Mouse (Mus musculus) liver, embryonic 11.5 days (tissue): ENCODE data around the gene Amigo1. TPM values are rescaled to one million over a fixed set of nuclear protein-coding genes. Genes with fewer than 3 reads are reported as not detected.

Experiments
- ATAC-seq: fragments of 200-750 bp; cut with Nextera tagmentation; replicated peaks from 2 replicates; pipeline ENCODE4 v1.8.0; 2017; ENCODE audit warnings: moderate number of reproducible peaks, mild to moderate bottlenecking, moderate TSS enrichment, moderate library complexity; ENCODE audit not compliant: low FRiP score
- DNase-seq: peaks from one replicate; pipeline ENCODE4 v3.0.0-alpha.2; 2017; ENCODE audit warnings: low spot score
- H3K27ac ChIP-seq: fragments of 300-500 bp; sonication (generic); 2 replicates; pipeline ENCODE4 v1.5.1; 2014; ENCODE audit warnings: mild to moderate bottlenecking, low read depth, low read length, control low read depth
- H3K27me3 ChIP-seq: fragments of 300-500 bp; sonication (generic); replicated peaks from 2 replicates; pipeline ENCODE4 v1.6.1; 2014; ENCODE audit warnings: low read length, mixed read lengths; ENCODE audit not compliant: control insufficient read depth, insufficient read depth
- H3K36me3 ChIP-seq: fragments of 300-500 bp; sonication (generic); 2 replicates; pipeline ENCODE4 v1.6.1; 2014; ENCODE audit warnings: mild to moderate bottlenecking, low read length, moderate library complexity, mixed read lengths; ENCODE audit not compliant: control insufficient read depth, insufficient read depth
- H3K4me1 ChIP-seq: fragments of 300-500 bp; sonication (generic); replicated peaks from 2 replicates; pipeline ENCODE4 v1.6.1; 2014; ENCODE audit warnings: low read length, mixed read lengths; ENCODE audit not compliant: control insufficient read depth, insufficient read depth
- H3K4me2 ChIP-seq: fragments of 300-500 bp; sonication (generic); 2 replicates; pipeline ENCODE4 v1.6.1; 2014; ENCODE audit warnings: mild to moderate bottlenecking, control low read depth, moderate library complexity
- H3K4me3 ChIP-seq: fragments of 300-500 bp; sonication (generic); 2 replicates; pipeline ENCODE4 v1.5.1; 2014; ENCODE audit warnings: low read depth, low read length, control low read depth
- H3K9ac ChIP-seq: fragments of 300-500 bp; sonication (generic); 2 replicates; pipeline ENCODE4 v1.6.1; 2014; ENCODE audit warnings: low read depth, low read length, control low read depth
- H3K9me3 ChIP-seq: fragments of 300-500 bp; sonication (generic); 2 replicates; pipeline ENCODE4 v1.6.1; 2016; ENCODE audit warnings: low read length, inconsistent platforms, mixed read lengths; ENCODE audit not compliant: control insufficient read depth
- WGBS: fragments of 180-500 bp; shearing (Covaris S2); extraction: QIAGEN DNeasy Blood & Tissue Kit; methylation state at CpG from one replicate; pipeline ENCODE4 v1.1.7; 2014; 5-methylcytosine and 5-hydroxymethylcytosine counted together
- polyA plus RNA-seq: library from polyadenylated mRNA; unstranded; fragments of >200 nt; fragmentation: Nextera tagmentation; extraction: Ambion mirVana; gene quantifications from 2 replicates; pipeline ENCODE4 v1.2.1, GENCODE M21; 2014

Gene Amigo1
- 0.88 and 1.5 TPM in 2 replicates for polyA plus RNA-seq

- no peaks in the 10 kb centered on the region for H3K9me3 ChIP-seq
- peak within 1 kb of the TSS; percentile 55 for H3K9ac ChIP-seq
- DNase-seq (peak; percentile 66), ATAC-seq (peak; percentile 62)
- 2% methylated on average over 69 of the region's 100 CpGs for WGBS
- peak within 1 kb of the TSS; percentile 68 for H3K4me3 ChIP-seq
- H3K36me3 ChIP-seq: no peaks in the 10 kb centered on the region
- peak within 1 kb of the TSS; percentile 94 for H3K4me2 ChIP-seq
- peaks cover 21% of the 10 kb centered on the region for H3K27me3 ChIP-seq
- H3K4me1 ChIP-seq: 0 out of 2 replicates have a peak, but pooled peaks cover 2% of the 10 kb centered on the region
- no peak within 1 kb of the TSS for H3K27ac ChIP-seq
Observed at GRCm38 (mm10) chr3:108186098-108187047, at the start of gene Amigo1. Gene Amigo1, plus strand, starts transcription at chr3:108186335.

GRCm38 (mm10) chr3:108139113-108139512, 47.0 kb upstream of the Amigo1 start:
- no peak for ATAC-seq
- Histone ChIP-seq H3K27ac (no peak overlapping the region), H3K36me3 (no peaks in the 10 kb centered on the region; the same call in 1 of the 2 replicates), H3K9me3 (no peaks in the 10 kb centered on the region), H3K27me3 (no peaks in the 10 kb centered on the region), H3K4me2 (no peak overlapping the region), H3K9ac (no peak overlapping the region), H3K4me1 (peaks cover 3% of the 10 kb centered on the region; the same call in 1 of the 2 replicates), H3K4me3 (no peak overlapping the region)
- DNase-seq: no peak
- 78% methylated on average over 1 of the region's 1 CpGs for WGBS

GRCm38 (mm10) chr3:108140786-108141185, 45.3 kb upstream of the Amigo1 start:
- H3K4me3 ChIP-seq: no peak overlapping the region
- DNase-seq (no peak), ATAC-seq (no peak)
- WGBS: 80% methylated on average over 4 of the region's 4 CpGs
- H3K4me1 ChIP-seq: peaks cover 5% of the 10 kb centered on the region
- H3K27ac ChIP-seq: no peak overlapping the region
- no peak overlapping the region for H3K4me2 ChIP-seq
- H3K9me3 ChIP-seq: no peaks in the 10 kb centered on the region
- H3K36me3 ChIP-seq: no peaks in the 10 kb centered on the region; the same call in 1 of the 2 replicates
- no peaks in the 10 kb centered on the region for H3K27me3 ChIP-seq
- H3K9ac ChIP-seq: no peak overlapping the region

GRCm38 (mm10) chr3:108145534-108146445, 40.3 kb upstream of the Amigo1 start, which contains the start of gene Gnai3:
Gene Gnai3, minus strand, starts transcription at chr3:108146146.
- Histone ChIP-seq H3K27me3 (no peaks in the 10 kb centered on the region), H3K36me3 (no peaks in the 10 kb centered on the region), H3K4me3 (peak within 1 kb of the TSS; percentile 99), H3K27ac (peak within 1 kb of the TSS; percentile 95), H3K9ac (peak within 1 kb of the TSS; percentile 97), H3K4me1 (peaks cover 19% of the 10 kb centered on the region), H3K4me2 (peak within 1 kb of the TSS; percentile 80), H3K9me3 (no peaks in the 10 kb centered on the region)
- DNase-seq (peak; percentile 92), ATAC-seq (peak; percentile 95)
- WGBS: under 1% methylated on average over 63 of the region's 63 CpGs

- no peak for ATAC-seq
- Histone ChIP-seq H3K27ac (peak overlapping the region; percentile 95), H3K9me3 (no peaks in the 10 kb centered on the region), H3K36me3 (no peaks in the 10 kb centered on the region), H3K4me1 (peaks cover 19% of the 10 kb centered on the region), H3K9ac (peak overlapping the region; percentile 97), H3K4me3 (peak overlapping the region; percentile 99), H3K4me2 (peak overlapping the region; percentile 80), H3K27me3 (no peaks in the 10 kb centered on the region)
- DNase-seq: no peak
- 36% methylated on average over 5 of the region's 5 CpGs for WGBS
Observed at GRCm38 (mm10) chr3:108146671-108147070, 39.5 kb upstream of the Amigo1 start.

GRCm38 (mm10) chr3:108147386-108148235, 38.5 kb upstream of the Amigo1 start:
- Histone ChIP-seq H3K9me3 (no peaks in the 10 kb centered on the region), H3K36me3 (no peaks in the 10 kb centered on the region), H3K4me1 (peaks cover 19% of the 10 kb centered on the region), H3K27me3 (no peaks in the 10 kb centered on the region), H3K4me2 (peak overlapping the region; percentile 29), H3K9ac (0 out of 2 replicates have a peak overlapping the region, but pooled peaks have one; percentile 34), H3K27ac (no peak overlapping the region; the same call in 1 of the 2 replicates), H3K4me3 (no peak overlapping the region)
- peak; percentile 76 for DNase-seq
- WGBS: 65% methylated on average over 11 of the region's 11 CpGs
- peak; percentile 53 for ATAC-seq

- Histone ChIP-seq H3K9me3 (no peaks in the 10 kb centered on the region), H3K36me3 (no peaks in the 10 kb centered on the region), H3K4me2 (no peak overlapping the region), H3K27me3 (no peaks in the 10 kb centered on the region), H3K9ac (no peak overlapping the region), H3K27ac (no peak overlapping the region), H3K4me3 (no peak overlapping the region), H3K4me1 (peaks cover 7% of the 10 kb centered on the region)
- WGBS: 83% methylated on average over 3 of the region's 3 CpGs
- no peak for DNase-seq
- no peak for ATAC-seq
Observed at GRCm38 (mm10) chr3:108152290-108152689, 33.8 kb upstream of the Amigo1 start.
